In the genomic region with DNA sequence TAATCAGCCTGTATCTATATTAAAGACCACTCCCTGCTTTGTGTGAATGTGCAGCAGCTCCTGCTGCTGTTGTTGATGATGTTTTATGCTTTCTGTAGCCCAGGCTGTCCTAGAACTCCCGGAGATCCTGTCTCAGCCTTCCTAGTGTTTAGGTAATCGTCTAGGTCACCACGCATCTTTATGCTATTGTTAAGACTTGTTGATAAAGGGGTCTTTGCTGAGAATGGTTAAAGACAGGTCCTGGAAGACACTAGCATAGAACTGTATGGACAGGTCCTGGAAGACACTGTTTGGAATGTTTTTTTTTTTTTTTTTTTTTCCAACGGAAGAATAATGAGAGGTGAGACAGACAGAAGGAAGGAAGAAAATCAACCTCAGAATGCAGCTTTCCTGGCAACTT, we compare ENCODE assay signal across 1 mouse cellular context.
TF ChIP-seq lines count a peak whose summit lies in the region.

No protein-coding gene starts in this region.

TF ChIP-seq in C2C12, 6 proteins besides CTCF, POLR2A, EP300 and RAD21:
- TF ChIP-seq MAX (IDR thresholded peaks at IDR 0.05) (no peak), USF1 (IDR thresholded peaks at IDR 0.05; ENCODE audit: low read depth) (no peak), CEBPB (IDR thresholded peaks at IDR 0.05; ENCODE audit: low read depth) (no peak), MYOG (IDR thresholded peaks at IDR 0.05; ENCODE audit: control insufficient read depth, extremely low read depth, insufficient read length) (no peak), MYOD1 (IDR thresholded peaks at IDR 0.05; ENCODE audit: control insufficient read depth, insufficient read length, low read depth) (no peak), FOSL1 (IDR thresholded peaks at IDR 0.05; ENCODE audit: insufficient read depth, low read length, poor library complexity, severe bottlenecking) (no peak)
